Mouse (Mus musculus) thymus, adult 2 months (tissue): ENCODE results near the gene Tom1l2.

Experiments used
- CTCF ChIP-seq: fragments of 200-500 bp; IDR thresholded peaks from 2 replicates; pipeline ENCODE4 v1.5.1; 2012; ENCODE audit warnings: mild to moderate bottlenecking, control low read depth, low read length, moderate library complexity, borderline replicate concordance; ENCODE audit not compliant: control insufficient read depth, poor library complexity, insufficient read depth; ENCODE audit errors: extremely low read depth
- POLR2A ChIP-seq: fragments of 200-500 bp; IDR thresholded peaks from 2 replicates; pipeline ENCODE4 v1.6.1; 2012; ENCODE audit warnings: mild to moderate bottlenecking, low read length, control low read depth, moderate library complexity; ENCODE audit not compliant: control insufficient read depth, poor library complexity, insufficient read depth; ENCODE audit errors: extremely low read depth

- TF ChIP-seq CTCF (no peak), POLR2A (no peak)
These were observed 144.5 kb downstream of the Tom1l2 start for GRCm38 (mm10) chr11:60208201-60208600.
